Mouse (Mus musculus): ENCODE data around the gene Tmed4. TPM values are rescaled to one million over a fixed set of nuclear protein-coding genes. Genes with fewer than 3 reads are reported as not detected.

Gene Tmed4
- 10 to 100 TPM; 88.9 to 94.6 TPM for total RNA-seq (2021)

- intact Hi-C loops (cut with DNase I): loop anchor here (2.0 kb wide), 1 partner anchor 16 kb away; the partner anchor contains the start of gene Ogdh
- peak; percentile 97 to 98 for DNase-seq (ENCODE audit: low spot score in 2 of 2)
These were observed at the start of gene Tmed4 for GRCm38 (mm10) chr11:6274387-6275093. Tmed4 (minus strand) TSS chr11:6274870.

GRCm38 (mm10) chr11:6323348-6323747, 48.7 kb upstream of the Tmed4 start:
- no peak for DNase-seq (ENCODE audit: low spot score in 2 of 2)
- intact Hi-C loops (cut with DNase I): no loop called here

GRCm38 (mm10) chr11:6322086-6322485, 47.4 kb upstream of the Tmed4 start:
- intact Hi-C loops (cut with DNase I): no loop called here
- no peak for DNase-seq (ENCODE audit: low spot score in 2 of 2)

GRCm38 (mm10) chr11:6319374-6319773, 44.7 kb upstream of the Tmed4 start:
- intact Hi-C loops (cut with DNase I): no loop called here
- no peak for DNase-seq (ENCODE audit: low spot score in 2 of 2)

GRCm38 (mm10) chr11:6318559-6318958, 43.9 kb upstream of the Tmed4 start:
- intact Hi-C loops (cut with DNase I): no loop called here
- no peak for DNase-seq (ENCODE audit: low spot score in 2 of 2)

- intact Hi-C loops (cut with DNase I): no loop called here
- DNase-seq (ENCODE audit: low spot score in 2 of 2): no peak
These were observed 42.2 kb upstream of the Tmed4 start for GRCm38 (mm10) chr11:6316821-6317220.

- intact Hi-C loops (cut with DNase I): no loop called here
- DNase-seq (ENCODE audit: low spot score in 2 of 2): peak; percentile 18 to 47
These were observed 39.3 kb upstream of the Tmed4 start for GRCm38 (mm10) chr11:6313874-6314406.

GRCm38 (mm10) chr11:6308181-6308580, 33.5 kb upstream of the Tmed4 start:
- DNase-seq (ENCODE audit: low spot score in 2 of 2): no peak
- intact Hi-C loops (cut with DNase I): no loop called here

GRCm38 (mm10) chr11:6305943-6306430, 31.3 kb upstream of the Tmed4 start:
- intact Hi-C loops (cut with DNase I): no loop called here
- no peak for DNase-seq (ENCODE audit: low spot score in 2 of 2)

- DNase-seq (ENCODE audit: low spot score in 2 of 2): no peak
- intact Hi-C loops (cut with DNase I): no loop called here
These were observed 28.1 kb upstream of the Tmed4 start for GRCm38 (mm10) chr11:6302793-6303192.

- DNase-seq (ENCODE audit: low spot score in 2 of 2): no peak
- intact Hi-C loops (cut with DNase I): no loop called here
These were observed 24.8 kb upstream of the Tmed4 start for GRCm38 (mm10) chr11:6299435-6299834.

GRCm38 (mm10) chr11:6296077-6296476, 21.4 kb upstream of the Tmed4 start:
- no peak for DNase-seq (ENCODE audit: low spot score in 2 of 2)
- intact Hi-C loops (cut with DNase I): no loop called here

GRCm38 (mm10) chr11:6294632-6295031, 20.0 kb upstream of the Tmed4 start:
- no peak for DNase-seq (ENCODE audit: low spot score in 2 of 2)
- intact Hi-C loops (cut with DNase I): no loop called here

GRCm38 (mm10) chr11:6293601-6294000, 18.9 kb upstream of the Tmed4 start:
- intact Hi-C loops (cut with DNase I): no loop called here
- no peak for DNase-seq (ENCODE audit: low spot score in 2 of 2)

GRCm38 (mm10) chr11:6292988-6293349, 18.3 kb upstream of the Tmed4 start:
- intact Hi-C loops (cut with DNase I): no loop called here
- DNase-seq (ENCODE audit: low spot score in 2 of 2): no peak

GRCm38 (mm10) chr11:6292116-6292987, 17.7 kb upstream of the Tmed4 start:
- peak; percentile 78 to 83 for DNase-seq (ENCODE audit: low spot score in 2 of 2)
- intact Hi-C loops (cut with DNase I): no loop called here

GRCm38 (mm10) chr11:6291401-6292115, 16.9 kb upstream of the Tmed4 start, which contains the start of gene Ogdh:
Ogdh (plus strand) TSS chr11:6291633.
- intact Hi-C loops (cut with DNase I): loop anchor here (2.0 kb wide), 1 partner anchor 17 kb away; the partner anchor contains the start of gene Tmed4
- peak; percentile 99 to 100 for DNase-seq (ENCODE audit: low spot score in 2 of 2)

GRCm38 (mm10) chr11:6290883-6291282, 16.2 kb upstream of the Tmed4 start:
- DNase-seq (ENCODE audit: low spot score in 2 of 2): no peak
- intact Hi-C loops (cut with DNase I): loop anchor here (2.0 kb wide), 1 partner anchor 16 kb away; the partner anchor contains the start of gene Tmed4

- intact Hi-C loops (cut with DNase I): loop anchor here (2.0 kb wide), 1 partner anchor 15 kb away; the partner anchor contains the start of gene Tmed4
These were observed 15.5 kb upstream of the Tmed4 start for GRCm38 (mm10) chr11:6290138-6290537.

More at GRCm38 (mm10) chr11:6290138-6290537, 15.5 kb upstream of the Tmed4 start:
- DNase-seq (ENCODE audit: low spot score in 2 of 2): no peak
